Mouse (Mus musculus): ENCODE data around the gene Tle6.
"Not testable (repeated sequence)": the region's sequence is repeated elsewhere in the genome, so short reads cannot be mapped to it uniquely, and the experiment has no call there.

The Tle6 gene

GRCm38 (mm10) chr10:81600738-81601203 is at the start of gene Tle6:
Gene Tle6, minus strand, starts transcription at chr10:81601073.
- DNase-seq (ENCODE audit: low read depth, low spot score) = peak; percentile 91

GRCm38 (mm10) chr10:81648803-81649775 is 48.2 kb upstream of the Tle6 start, which contains the start of gene Gm10778:
Gene Gm10778, plus strand, starts transcription at chr10:81649059.
- DNase-seq (ENCODE audit: low read depth, low spot score) = peak; percentile 89

- no peak for DNase-seq (ENCODE audit: low read depth, low spot score)
These were observed 45.2 kb upstream of the Tle6 start for GRCm38 (mm10) chr10:81646015-81646555.

- no peak for DNase-seq (ENCODE audit: low read depth, low spot score)
These were observed 44.5 kb upstream of the Tle6 start for GRCm38 (mm10) chr10:81645391-81645790.

GRCm38 (mm10) chr10:81644716-81645115 is 43.8 kb upstream of the Tle6 start:
- DNase-seq (ENCODE audit: low read depth, low spot score) = no peak

GRCm38 (mm10) chr10:81644162-81644561 is 43.3 kb upstream of the Tle6 start:
- DNase-seq (ENCODE audit: low read depth, low spot score) = no peak

- DNase-seq (ENCODE audit: low read depth, low spot score) = peak; percentile 97
These were observed 42.7 kb upstream of the Tle6 start for GRCm38 (mm10) chr10:81643449-81644055.

GRCm38 (mm10) chr10:81642648-81643448 is 42.0 kb upstream of the Tle6 start:
- no peak for DNase-seq (ENCODE audit: low read depth, low spot score)

GRCm38 (mm10) chr10:81641978-81642647 is 41.2 kb upstream of the Tle6 start:
- no peak for DNase-seq (ENCODE audit: low read depth, low spot score)

- DNase-seq (ENCODE audit: low read depth, low spot score) = no peak
These were observed 40.7 kb upstream of the Tle6 start for GRCm38 (mm10) chr10:81641566-81641965.

- DNase-seq (ENCODE audit: low read depth, low spot score) = not testable (repeated sequence)
These were observed 40.0 kb upstream of the Tle6 start for GRCm38 (mm10) chr10:81640825-81641224.

GRCm38 (mm10) chr10:81638101-81638500 is 37.2 kb upstream of the Tle6 start:
- no peak for DNase-seq (ENCODE audit: low read depth, low spot score)

GRCm38 (mm10) chr10:81636338-81636737 is 35.5 kb upstream of the Tle6 start:
- no peak for DNase-seq (ENCODE audit: low read depth, low spot score)

- DNase-seq (ENCODE audit: low read depth, low spot score) = peak; percentile 89
These were observed 32.6 kb upstream of the Tle6 start for GRCm38 (mm10) chr10:81633253-81634099.

- no peak for DNase-seq (ENCODE audit: low read depth, low spot score)
These were observed 27.5 kb upstream of the Tle6 start, which contains the start of gene Ankrd24 for GRCm38 (mm10) chr10:81628390-81628789. Gene Ankrd24, plus strand, starts transcription at chr10:81628540.

- DNase-seq (ENCODE audit: low read depth, low spot score) = no peak
These were observed 27.0 kb upstream of the Tle6 start for GRCm38 (mm10) chr10:81627836-81628220.

- peak; percentile 96 for DNase-seq (ENCODE audit: low read depth, low spot score)
These were observed 26.3 kb upstream of the Tle6 start, which contains the start of gene Sirt6 for GRCm38 (mm10) chr10:81626994-81627835. Gene Sirt6, minus strand, starts transcription at chr10:81627797.

- no peak for DNase-seq (ENCODE audit: low read depth, low spot score)
These were observed 25.5 kb upstream of the Tle6 start for GRCm38 (mm10) chr10:81626101-81626993.

Measured in CD4-positive helper T cell, adult 2 months (primary cell).